Mouse (Mus musculus) embryonic facial prominence, embryonic 11.5 days (tissue): Measurements from ENCODE around the gene Plcl1. TPM values are rescaled to one million over a fixed set of nuclear protein-coding genes. Genes with fewer than 3 reads are reported as not detected.

ENCODE experiments used
- ATAC-seq: fragments of 200-750 bp; cut with Nextera tagmentation; replicated peaks from 2 replicates; pipeline ENCODE4 v1.8.0; 2017; ENCODE audit warnings: low read depth; ENCODE audit not compliant: insufficient number of reproducible peaks, low FRiP score, low TSS enrichment
- DNase-seq: peaks from one replicate; pipeline ENCODE4 v3.0.0-alpha.2; 2015; ENCODE audit warnings: low spot score
- H3K27ac ChIP-seq: fragments of 300-500 bp; sonication (generic); replicated peaks from 2 replicates; pipeline ENCODE4 v1.5.1; 2014; ENCODE audit warnings: mild to moderate bottlenecking, low read depth, low read length, control low read depth
- H3K27me3 ChIP-seq: fragments of 300-500 bp; sonication (generic); 2 replicates; pipeline ENCODE4 v1.6.1; 2014; ENCODE audit warnings: mild to moderate bottlenecking, low read length, moderate library complexity, mixed read lengths; ENCODE audit not compliant: control insufficient read depth, insufficient read depth
- H3K36me3 ChIP-seq: fragments of 300-500 bp; sonication (generic); replicated peaks from 2 replicates; pipeline ENCODE4 v1.6.1; 2014; ENCODE audit warnings: low read depth, mild to moderate bottlenecking, low read length, moderate library complexity, mixed read lengths; ENCODE audit not compliant: control insufficient read depth, insufficient read depth
- H3K4me1 ChIP-seq: fragments of 300-500 bp; sonication (generic); 2 replicates; pipeline ENCODE4 v1.6.1; 2014; ENCODE audit warnings: low read length, mixed read lengths; ENCODE audit not compliant: control insufficient read depth, insufficient read depth
- H3K4me2 ChIP-seq: fragments of 300-500 bp; sonication (generic); 2 replicates; pipeline ENCODE4 v1.6.1; 2014; ENCODE audit warnings: low read depth, mild to moderate bottlenecking, control low read depth, low read length, moderate library complexity
- H3K4me3 ChIP-seq: fragments of 300-500 bp; sonication (generic); 2 replicates; pipeline ENCODE4 v1.5.1; 2014; ENCODE audit warnings: low read depth, low read length, control low read depth
- H3K9ac ChIP-seq: fragments of 300-500 bp; sonication (generic); replicated peaks from 2 replicates; pipeline ENCODE4 v1.6.1; 2014; ENCODE audit warnings: mild to moderate bottlenecking, control low read depth, low read length
- H3K9me3 ChIP-seq: fragments of 300-500 bp; sonication (generic); replicated peaks from 2 replicates; pipeline ENCODE4 v1.6.1; 2016; ENCODE audit warnings: mild to moderate bottlenecking, low read length, inconsistent platforms, mixed read lengths; ENCODE audit not compliant: control insufficient read depth
- WGBS: fragments of 180-500 bp; shearing (Covaris S2); extraction: QIAGEN DNeasy Blood & Tissue Kit; methylation state at CpG from one replicate; pipeline ENCODE4 v1.1.7; 2014; 5-methylcytosine and 5-hydroxymethylcytosine counted together
- polyA plus RNA-seq: library from polyadenylated mRNA; unstranded; fragments of >200 nt; fragmentation: Nextera tagmentation; extraction: Ambion mirVana; gene quantifications from 2 replicates; pipeline ENCODE4 v1.2.1, GENCODE M21; 2014

Gene Plcl1
- polyA plus RNA-seq, 1 experiment from 2014 or later, result 1.2 TPM

GRCm38 (mm10) chr1:55729332-55729731, 323.6 kb downstream of the Plcl1 start:
- no peak overlapping the region for H3K4me2 ChIP-seq
- H3K9me3 ChIP-seq, result no peaks in the 10 kb centered on the region
- ATAC-seq (no peak), DNase-seq (no peak)
- no peaks in the 10 kb centered on the region for H3K27me3 ChIP-seq
- no peaks in the 10 kb centered on the region for H3K36me3 ChIP-seq
- no peaks in the 10 kb centered on the region for H3K4me1 ChIP-seq
- H3K27ac ChIP-seq, result no peak overlapping the region
- 90% methylated on average over 3 of the region's 3 CpGs for WGBS
- H3K9ac ChIP-seq, result no peak overlapping the region
- no peak overlapping the region for H3K4me3 ChIP-seq

DNA sequence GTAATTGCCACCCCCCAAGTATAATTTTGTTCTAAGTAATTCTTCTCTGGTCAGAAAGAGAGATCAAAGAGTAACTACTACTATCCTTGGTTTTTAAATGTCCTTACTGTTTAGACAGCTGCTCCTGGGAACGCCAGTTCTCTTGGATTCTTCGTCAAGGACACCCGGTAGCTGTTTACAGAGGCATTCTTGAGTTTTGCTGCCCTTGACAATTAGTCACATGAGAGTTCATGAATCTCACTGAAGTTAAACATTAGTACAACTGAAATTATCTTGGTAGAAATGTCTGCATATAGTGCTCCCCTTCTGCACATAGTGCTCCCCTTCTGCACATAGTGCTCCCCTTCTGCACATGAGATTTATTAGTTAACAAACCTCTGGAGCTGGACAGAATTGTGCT, 327.2 kb downstream of the Plcl1 start:
- Histone ChIP-seq H3K9me3 (no peaks in the 10 kb centered on the region), H3K9ac (no peak overlapping the region), H3K27ac (no peak overlapping the region), H3K4me1 (no peaks in the 10 kb centered on the region), H3K4me3 (no peak overlapping the region), H3K4me2 (no peak overlapping the region), H3K36me3 (no peaks in the 10 kb centered on the region), H3K27me3 (no peaks in the 10 kb centered on the region)
- no peak for DNase-seq
- WGBS, result 59% methylated on average over 3 of the region's 3 CpGs
- ATAC-seq, result no peak

DNA sequence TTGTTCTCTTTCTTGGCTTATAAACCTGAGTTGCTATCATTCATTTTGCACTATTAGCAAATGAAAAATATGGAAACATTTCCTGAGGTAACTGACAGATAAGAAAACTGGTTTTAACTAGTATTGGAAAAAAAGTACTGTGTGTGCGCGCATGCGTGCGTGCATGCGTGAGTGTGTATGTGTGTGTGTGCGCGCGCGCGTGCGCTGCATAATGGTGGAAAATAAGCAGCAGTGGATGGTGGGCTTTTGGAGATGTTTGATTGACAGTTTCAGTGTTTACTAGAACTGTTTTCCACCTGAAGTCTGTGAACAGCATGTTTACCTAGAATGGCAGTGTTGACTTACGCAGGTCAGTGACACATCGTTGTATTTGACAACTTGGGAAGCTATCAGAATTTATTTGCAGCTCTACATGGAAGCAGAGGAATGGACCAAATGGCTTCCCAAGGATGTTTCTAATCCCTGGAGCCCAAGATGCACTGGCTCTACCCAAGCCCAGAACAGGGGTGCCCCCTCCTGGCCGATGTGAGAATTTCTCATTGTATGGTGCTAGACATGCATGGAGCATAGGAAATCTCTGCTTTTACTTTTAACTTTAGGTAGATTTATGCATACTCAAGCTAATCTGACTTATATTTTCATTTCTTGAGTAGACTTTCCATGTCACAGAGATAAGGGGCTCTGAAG, 330.5 kb downstream of the Plcl1 start:
- H3K4me3 ChIP-seq, result no peak overlapping the region
- H3K4me2 ChIP-seq, result no peak overlapping the region
- no peaks in the 10 kb centered on the region for H3K36me3 ChIP-seq
- WGBS, result 86% methylated on average over 14 of the region's 14 CpGs
- H3K9me3 ChIP-seq, result no peaks in the 10 kb centered on the region
- H3K4me1 ChIP-seq, result no peaks in the 10 kb centered on the region
- no peaks in the 10 kb centered on the region for H3K27me3 ChIP-seq
- H3K27ac ChIP-seq, result no peak overlapping the region
- DNase-seq (peak; percentile 85), ATAC-seq (peak; percentile 52; the same call in 1 of the 2 replicates)
- H3K9ac ChIP-seq, result no peak overlapping the region

DNA sequence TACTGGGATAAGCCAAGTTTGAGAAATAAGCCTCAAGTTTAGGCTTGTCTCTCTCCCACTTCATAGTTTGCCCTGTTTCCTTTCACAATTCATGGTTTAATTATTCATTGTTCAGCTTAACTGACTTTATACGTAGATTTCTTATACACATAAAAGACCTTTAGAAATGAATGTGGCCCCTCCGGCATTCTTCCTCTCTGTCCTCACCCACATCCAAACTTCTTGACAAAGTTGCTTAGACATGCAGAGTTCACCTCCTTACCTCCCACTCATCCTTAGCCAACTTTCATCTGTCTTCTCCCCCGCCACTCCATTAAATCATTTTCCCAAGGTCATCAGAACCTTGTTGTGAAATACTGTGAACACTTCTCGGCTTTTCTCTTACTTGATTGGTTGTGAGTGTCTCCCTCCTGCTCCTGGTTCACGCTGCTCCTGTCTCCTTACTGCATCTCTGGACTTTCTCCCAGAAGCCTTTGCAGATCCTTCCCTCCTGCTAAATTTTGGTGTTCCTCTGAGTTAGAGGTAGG, 331.1 kb downstream of the Plcl1 start:
- no peak for ATAC-seq
- Histone ChIP-seq H3K4me2 (no peak overlapping the region), H3K27ac (no peak overlapping the region), H3K36me3 (no peaks in the 10 kb centered on the region), H3K9me3 (no peaks in the 10 kb centered on the region), H3K9ac (no peak overlapping the region), H3K4me3 (no peak overlapping the region), H3K27me3 (no peaks in the 10 kb centered on the region), H3K4me1 (no peaks in the 10 kb centered on the region)
- no peak for DNase-seq
- WGBS, result 65% methylated on average over 5 of the region's 5 CpGs

DNA sequence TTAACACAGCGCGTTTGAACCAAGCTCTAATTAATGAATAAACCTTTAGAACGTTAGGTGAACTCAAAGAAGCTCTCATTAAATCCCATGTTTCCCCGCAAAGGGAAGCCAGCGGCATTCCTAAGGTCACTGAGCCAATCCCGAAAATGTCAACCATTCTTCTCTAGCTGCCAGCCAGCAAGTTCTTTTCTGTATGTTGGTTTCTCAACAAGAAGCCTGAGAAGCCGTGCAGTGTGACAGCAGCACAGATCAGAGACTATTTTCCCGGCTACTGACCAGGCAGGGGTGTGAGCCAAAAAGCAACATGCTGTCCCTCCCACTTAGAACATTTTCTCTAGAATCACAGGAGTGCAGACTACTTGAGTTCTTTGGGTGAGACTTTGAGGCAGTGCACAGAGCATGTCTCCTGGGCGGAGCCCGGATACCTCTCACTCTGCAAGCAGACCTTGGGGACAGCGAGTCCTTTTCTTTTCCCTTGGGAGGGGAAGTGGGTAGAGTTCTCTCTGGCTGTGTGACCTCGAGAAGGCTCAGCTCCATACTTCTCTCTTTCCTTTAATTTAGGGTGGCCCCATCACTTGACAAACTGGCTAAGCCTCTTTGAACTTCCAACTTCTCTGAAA, 333.1 kb downstream of the Plcl1 start:
- no peaks in the 10 kb centered on the region for H3K27me3 ChIP-seq
- H3K36me3 ChIP-seq, result no peaks in the 10 kb centered on the region
- no peak overlapping the region for H3K27ac ChIP-seq
- H3K4me1 ChIP-seq, result no peaks in the 10 kb centered on the region
- H3K4me2 ChIP-seq, result no peak overlapping the region
- no peak overlapping the region for H3K9ac ChIP-seq
- no peak for ATAC-seq
- 67% methylated on average over 12 of the region's 12 CpGs for WGBS
- H3K9me3 ChIP-seq, result no peaks in the 10 kb centered on the region
- H3K4me3 ChIP-seq, result no peak overlapping the region
- no peak for DNase-seq

- Histone ChIP-seq H3K9ac (no peak overlapping the region), H3K36me3 (no peaks in the 10 kb centered on the region), H3K27ac (no peak overlapping the region), H3K4me2 (no peak overlapping the region), H3K27me3 (no peaks in the 10 kb centered on the region), H3K4me1 (no peaks in the 10 kb centered on the region), H3K9me3 (no peaks in the 10 kb centered on the region), H3K4me3 (no peak overlapping the region)
- no peak for ATAC-seq
- DNase-seq, result no peak
- 83% methylated on average over 3 of the region's 3 CpGs for WGBS
Observed at GRCm38 (mm10) chr1:55741885-55742284, 336.2 kb downstream of the Plcl1 start.

DNA sequence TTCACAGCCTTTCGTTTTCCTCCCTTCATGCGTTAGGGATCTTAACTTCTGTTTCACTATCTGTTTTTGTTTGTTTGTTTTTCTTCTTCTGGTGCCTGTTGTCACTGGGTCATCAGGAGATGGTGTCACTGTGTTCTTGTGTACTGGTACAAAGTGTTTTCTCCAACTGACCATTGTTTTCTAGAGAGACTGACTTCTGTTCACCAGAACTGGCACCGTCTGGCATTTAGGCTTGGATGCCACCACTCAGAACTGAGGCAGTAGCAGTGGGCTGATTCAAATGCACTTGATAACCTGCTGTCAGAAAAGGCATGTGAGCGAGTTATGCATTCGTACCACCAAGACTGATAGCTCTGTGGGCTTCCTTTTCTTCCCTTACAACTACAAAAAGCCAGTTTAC, 342.8 kb downstream of the Plcl1 start:
- WGBS, result 75% methylated on average over 5 of the region's 5 CpGs
- Histone ChIP-seq H3K9me3 (no peaks in the 10 kb centered on the region), H3K27ac (no peak overlapping the region), H3K9ac (no peak overlapping the region), H3K27me3 (no peaks in the 10 kb centered on the region), H3K4me1 (no peaks in the 10 kb centered on the region), H3K36me3 (no peaks in the 10 kb centered on the region), H3K4me2 (no peak overlapping the region), H3K4me3 (no peak overlapping the region)
- DNase-seq, result no peak
- ATAC-seq, result no peak

- no peak overlapping the region for H3K4me3 ChIP-seq
- H3K4me1 ChIP-seq, result no peaks in the 10 kb centered on the region
- H3K9ac ChIP-seq, result no peak overlapping the region
- DNase-seq (no peak), ATAC-seq (no peak)
- H3K27ac ChIP-seq, result no peak overlapping the region
- H3K9me3 ChIP-seq, result no peaks in the 10 kb centered on the region
- 88% methylated on average over 7 of the region's 7 CpGs for WGBS
- H3K36me3 ChIP-seq, result no peaks in the 10 kb centered on the region
- H3K27me3 ChIP-seq, result no peaks in the 10 kb centered on the region
- H3K4me2 ChIP-seq, result no peak overlapping the region
Observed at GRCm38 (mm10) chr1:55749770-55750169, 344.0 kb downstream of the Plcl1 start.
